Mouse (Mus musculus): ENCODE measurements around the gene Alx1. TPM values are rescaled to one million over a fixed set of nuclear protein-coding genes. Genes with fewer than 3 reads are reported as not detected.

The Alx1 gene
- total RNA-seq, 2 experiments from 2014 or later, result not detected

Other genes with a start within 250 kb of the Alx1 start
- gene Lrriq1, start 206.1 kb upstream of the Alx1 start, total RNA-seq (2021), result not detected

Measured in gastrocnemius, postnatal 36 days (tissue).